Mouse (Mus musculus) ES-Bruce4 (cell line): ENCODE results near the gene Phgr1. TPM values are rescaled to one million over a fixed set of nuclear protein-coding genes. Genes with fewer than 3 reads are reported as not detected.
A peak's percentile ranks its signal among the peaks of the same experiment; 100 is the strongest.

Experiments
- H3K27ac ChIP-seq: 2 replicates; pipeline ENCODE4 v1.5.1; 2012; ENCODE audit warnings: low read length, inconsistent platforms; ENCODE audit not compliant: insufficient read depth
- H3K27me3 ChIP-seq: 2 replicates; pipeline ENCODE4 v1.6.1; 2012; ENCODE audit warnings: mild to moderate bottlenecking, low read length, inconsistent platforms; ENCODE audit not compliant: control insufficient read depth, poor library complexity, insufficient read depth, severe bottlenecking
- H3K36me3 ChIP-seq: 2 replicates; pipeline ENCODE4 v1.6.1; 2012; ENCODE audit warnings: inconsistent platforms, mild to moderate bottlenecking, low read length, moderate library complexity; ENCODE audit not compliant: control insufficient read depth, poor library complexity, insufficient read depth, severe bottlenecking
- H3K4me1 ChIP-seq: one replicate; pipeline ENCODE4 v1.8.1; 2011; ENCODE audit warnings: low read length; ENCODE audit not compliant: control insufficient read depth, insufficient read depth
- H3K4me3 ChIP-seq: 2 replicates; pipeline ENCODE4 v1.5.1; 2011; ENCODE audit warnings: low read depth, mild to moderate bottlenecking, low read length
- H3K9ac ChIP-seq: 2 replicates; pipeline ENCODE4 v1.6.1; 2012; ENCODE audit warnings: low read depth, mild to moderate bottlenecking, inconsistent platforms; ENCODE audit not compliant: poor library complexity, severe bottlenecking
- H3K9me3 ChIP-seq: replicated peaks from 2 replicates; pipeline ENCODE4 v1.6.1; 2012; ENCODE audit warnings: mild to moderate bottlenecking, low read length, inconsistent platforms; ENCODE audit not compliant: control insufficient read depth, poor library complexity, insufficient read depth, severe bottlenecking
- CTCF ChIP-seq: IDR thresholded peaks from one replicate; pipeline ENCODE4 v1.8.1; 2011; ENCODE audit warnings: low read depth, low read length
- EP300 ChIP-seq: IDR thresholded peaks from 2 replicates; pipeline ENCODE4 v1.6.1; 2011; ENCODE audit warnings: low read depth, low read length; ENCODE audit not compliant: insufficient read depth
- POLR2A ChIP-seq: IDR thresholded peaks from one replicate; pipeline ENCODE4 v1.8.1; 2011; ENCODE audit warnings: low read length; ENCODE audit not compliant: insufficient read depth
- polyA plus RNA-seq: library from polyadenylated mRNA; stranded (reverse); fragments of >200 nt; gene quantifications from 2 replicates; pipeline ENCODE4 v1.2.4, GENCODE M21; 2011; ENCODE audit warnings: low read depth; ENCODE audit not compliant: missing spikeins, insufficient read depth, insufficient read length

Phgr1 gene
- polyA plus RNA-seq, 1 experiment = not detected

DNA sequence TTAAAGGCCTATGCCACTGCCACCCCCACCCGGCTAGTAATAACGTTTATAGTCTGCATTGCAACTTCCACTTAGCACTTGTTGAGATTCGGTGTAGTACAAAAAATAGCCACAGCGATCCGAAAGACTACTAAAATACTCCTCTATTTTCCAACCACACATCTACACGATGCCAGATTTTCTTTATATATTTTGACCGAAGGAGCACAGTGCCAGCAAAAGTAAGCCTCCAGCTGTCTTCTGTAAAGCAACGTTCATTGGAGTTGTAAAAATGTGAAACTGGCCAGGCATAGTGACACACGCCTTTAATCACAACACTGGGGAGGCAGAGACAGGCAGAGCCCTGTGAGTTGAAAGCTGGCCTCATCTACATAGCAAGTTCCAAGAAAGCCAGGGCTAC lies 31.4 kb upstream of the Phgr1 start:
- H3K36me3 ChIP-seq = no peaks in the 10 kb centered on the region
- H3K4me1 ChIP-seq = no peaks in the 10 kb centered on the region
- no peak overlapping the region for H3K9ac ChIP-seq

DNA sequence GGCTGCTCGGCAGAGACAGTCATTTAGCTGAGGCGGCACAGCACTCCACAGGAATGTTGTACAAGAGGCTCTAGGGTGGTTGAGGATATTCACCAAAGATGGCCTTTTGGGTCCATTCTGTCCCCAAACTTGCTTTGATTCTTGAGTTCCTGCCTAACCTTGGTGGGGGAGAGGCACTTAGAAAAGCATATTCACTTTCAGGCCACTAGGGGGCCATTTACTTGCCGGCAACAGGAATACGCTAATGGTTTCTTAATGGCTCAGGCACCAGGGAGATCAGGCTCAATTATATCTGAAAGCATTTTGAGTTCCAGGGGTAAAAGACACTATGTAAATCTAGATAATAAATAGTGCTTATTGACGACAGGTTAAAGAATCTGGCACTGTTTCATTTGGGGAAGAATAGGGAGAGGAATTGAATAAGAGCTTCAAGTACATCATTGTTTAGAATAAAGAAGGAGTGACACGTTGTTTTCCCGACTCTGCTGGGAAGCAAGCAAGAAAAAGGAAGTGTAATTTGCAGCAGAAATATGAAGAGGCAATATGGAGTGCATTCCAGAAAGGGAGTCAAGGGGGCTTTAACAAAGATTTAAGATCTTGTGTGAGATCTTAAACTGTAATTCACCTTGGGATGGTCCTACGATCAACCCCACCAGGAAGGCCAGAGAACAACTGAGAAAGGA lies 29.2 kb upstream of the Phgr1 start:
- no peaks in the 10 kb centered on the region for H3K9me3 ChIP-seq
- no peak overlapping the region for H3K9ac ChIP-seq
- H3K36me3 ChIP-seq = no peaks in the 10 kb centered on the region
- H3K27ac ChIP-seq = no peak overlapping the region
- no peak for TF ChIP-seq EP300
- TF ChIP-seq POLR2A = no peak
- no peak for TF ChIP-seq CTCF
- H3K4me3 ChIP-seq = no peak overlapping the region
- peaks cover 27% of the 10 kb centered on the region for H3K27me3 ChIP-seq
- H3K4me1 ChIP-seq = no peaks in the 10 kb centered on the region

More for the DNA sequence above, 31.4 kb upstream of the Phgr1 start:
- Histone ChIP-seq H3K4me3 (no peak overlapping the region), H3K27me3 (peaks cover 12% of the 10 kb centered on the region), H3K9me3 (no peaks in the 10 kb centered on the region), H3K27ac (no peak overlapping the region)
- no peak for TF ChIP-seq POLR2A

DNA sequence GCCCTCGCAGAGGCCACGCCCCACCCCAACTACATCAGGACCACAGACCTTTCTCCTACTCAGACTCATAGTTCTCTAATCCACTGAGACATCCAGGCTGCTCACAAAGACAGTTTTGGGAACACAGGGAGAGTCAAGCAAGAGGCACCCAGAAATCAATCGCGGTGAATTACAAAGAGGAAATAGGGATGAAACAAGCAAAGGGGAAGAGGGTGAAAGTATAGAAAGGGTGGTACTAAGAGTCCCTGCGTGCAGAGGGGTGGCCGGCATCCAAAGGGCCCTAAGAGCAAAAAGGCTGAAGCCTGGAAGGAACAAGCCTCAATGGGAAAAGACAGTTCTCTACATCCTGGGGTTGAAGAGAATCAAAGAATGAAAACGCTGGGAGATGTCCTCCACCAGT lies 27.9 kb upstream of the Phgr1 start:
- Histone ChIP-seq H3K36me3 (no peaks in the 10 kb centered on the region), H3K4me1 (no peaks in the 10 kb centered on the region), H3K27me3 (peaks cover 27% of the 10 kb centered on the region), H3K9ac (no peak overlapping the region), H3K4me3 (no peak overlapping the region), H3K27ac (no peak overlapping the region), H3K9me3 (no peaks in the 10 kb centered on the region)
- TF ChIP-seq POLR2A = no peak

DNA sequence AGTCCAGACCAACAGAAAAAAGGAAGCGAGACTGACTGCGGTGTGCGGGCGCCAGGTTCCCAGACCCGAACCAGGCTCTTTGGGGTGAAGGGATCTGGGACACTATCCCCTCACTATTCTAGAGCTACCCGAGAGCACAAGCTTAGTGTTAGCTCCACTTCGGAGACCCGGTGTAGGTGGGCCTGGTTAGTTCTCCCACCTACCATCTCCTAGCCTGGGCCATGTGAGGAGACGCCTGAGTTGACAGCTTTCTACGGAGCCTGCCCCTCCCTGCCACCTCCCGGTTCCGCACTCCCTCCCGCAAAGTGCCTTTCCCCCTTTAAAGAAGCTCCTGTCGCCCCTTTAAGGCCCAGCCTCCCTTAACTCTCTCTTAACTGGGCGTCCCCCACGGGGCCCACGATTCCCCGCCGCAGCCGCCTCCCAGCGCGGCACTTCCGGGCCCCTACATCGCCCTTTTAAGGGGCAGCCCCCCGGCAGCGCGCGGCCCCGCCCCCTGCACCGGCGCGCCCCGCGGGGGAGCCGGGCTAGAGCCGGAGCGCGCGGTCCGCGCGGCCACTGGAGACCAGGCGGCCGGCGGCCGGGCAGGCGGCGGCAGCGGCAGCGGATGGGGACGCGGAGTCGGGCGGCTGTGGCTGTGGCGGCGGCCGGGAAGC lies 27.2 kb upstream of the Phgr1 start, which contains the start of gene Inafm2:
Inafm2 (plus strand) TSS at position 527 of the 653 bp plus-strand sequence.
- no peaks in the 10 kb centered on the region for H3K4me1 ChIP-seq
- H3K4me3 ChIP-seq = peak within 1 kb of the TSS; percentile 64
- no peaks in the 10 kb centered on the region for H3K9me3 ChIP-seq
- H3K27ac ChIP-seq = no peak within 1 kb of the TSS
- H3K27me3 ChIP-seq = peaks cover 27% of the 10 kb centered on the region
- H3K36me3 ChIP-seq = no peaks in the 10 kb centered on the region
- TF ChIP-seq POLR2A = no peak
- TF ChIP-seq CTCF = no peak
- no peak for TF ChIP-seq EP300
- H3K9ac ChIP-seq = peak within 1 kb of the TSS; percentile 90

DNA sequence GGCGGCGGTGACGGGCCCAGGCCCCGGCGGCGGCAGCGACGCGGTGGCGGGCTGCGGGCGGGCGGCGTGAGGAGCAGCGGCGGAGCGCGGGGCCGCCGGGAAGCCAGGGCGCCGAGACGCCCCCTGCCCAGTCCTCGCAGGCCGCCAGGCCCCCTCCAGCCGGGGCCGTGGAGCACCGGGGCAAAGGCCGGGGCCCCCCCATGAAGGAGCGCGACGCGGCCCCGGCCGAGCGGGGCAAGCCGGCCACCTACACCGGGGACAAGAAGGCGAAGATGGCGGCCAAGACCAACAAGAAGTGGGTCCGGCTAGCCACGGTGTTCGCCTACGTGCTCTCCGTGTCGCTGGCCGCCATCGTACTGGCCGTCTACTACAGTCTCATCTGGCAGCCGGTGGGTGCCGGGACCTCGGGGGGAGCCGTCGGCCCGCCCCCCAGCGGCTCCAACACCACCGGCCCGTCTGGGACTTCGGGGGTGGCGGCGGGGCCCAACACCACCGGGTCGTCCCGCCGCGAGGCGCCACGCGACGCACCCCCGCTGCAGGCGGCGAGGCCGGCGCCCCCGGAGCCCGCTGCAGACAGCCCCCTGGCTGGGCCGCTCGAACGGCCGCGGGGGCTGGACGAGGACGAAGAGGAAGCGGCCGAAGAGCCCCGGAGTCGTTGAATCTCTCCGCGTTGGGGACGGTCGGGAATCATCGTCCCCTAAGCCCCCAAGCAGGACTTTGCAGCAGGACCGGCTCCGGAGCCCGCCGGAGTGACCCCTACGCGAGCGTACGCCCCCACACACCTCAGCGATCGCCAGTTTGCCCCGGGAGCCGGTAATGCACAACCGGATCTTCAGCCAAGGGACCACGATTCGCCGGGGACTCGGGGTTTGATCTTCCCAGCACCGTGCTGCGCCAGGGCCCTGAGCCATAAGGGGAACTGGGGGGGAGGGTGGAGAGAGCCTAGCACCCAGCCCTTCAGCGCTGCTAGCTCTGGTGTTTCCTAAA lies 26.4 kb upstream of the Phgr1 start:
- TF ChIP-seq POLR2A (no peak), EP300 (no peak), CTCF (no peak)
- Histone ChIP-seq H3K27ac (no peak overlapping the region), H3K27me3 (peaks cover 27% of the 10 kb centered on the region), H3K36me3 (no peaks in the 10 kb centered on the region), H3K4me3 (peak overlapping the region; percentile 64), H3K9ac (peak overlapping the region; percentile 90), H3K4me1 (no peaks in the 10 kb centered on the region), H3K9me3 (no peaks in the 10 kb centered on the region)
